Mouse (Mus musculus) brown adipose tissue, adult 24 weeks (tissue): ENCODE measurements around the gene Pnkp. TPM values are rescaled to one million over a fixed set of nuclear protein-coding genes. Genes with fewer than 3 reads are reported as not detected.

Experiments used
- H3K27ac ChIP-seq: fragments of 200-500 bp; replicated peaks from 2 replicates; pipeline ENCODE4 v1.5.1; 2012; ENCODE audit warnings: low read depth, mild to moderate bottlenecking, low read length
- H3K4me1 ChIP-seq: fragments of 200-500 bp; 2 replicates; pipeline ENCODE4 v1.6.1; 2012; ENCODE audit warnings: low read length, mixed read lengths; ENCODE audit not compliant: control insufficient read depth, insufficient read depth, insufficient read length
- H3K4me3 ChIP-seq: fragments of 200-500 bp; 2 replicates; pipeline ENCODE4 v1.5.1; 2012; ENCODE audit warnings: low read depth, mild to moderate bottlenecking, low read length, moderate library complexity; ENCODE audit not compliant: insufficient read depth
- polyA plus RNA-seq: library from polyadenylated mRNA; stranded (reverse); fragments of >200 nt; gene quantifications from 2 replicates; pipeline ENCODE4 v1.2.4, GENCODE M21; 2012; ENCODE audit not compliant: missing spikeins, insufficient read depth, insufficient read length

Pnkp gene
- polyA plus RNA-seq, 1 experiment = 20.2 TPM

- peaks cover 14% of the 10 kb centered on the region for H3K4me1 ChIP-seq
- H3K4me3 ChIP-seq = no peak overlapping the region
- no peak overlapping the region for H3K27ac ChIP-seq
Observed at GRCm38 (mm10) chr7:44840426-44840825, 16.5 kb upstream of the Pnkp start.

GRCm38 (mm10) chr7:44841825-44842463 lies 15.0 kb upstream of the Pnkp start:
- Histone ChIP-seq H3K4me3 (no peak overlapping the region), H3K4me1 (peaks cover 5% of the 10 kb centered on the region), H3K27ac (no peak overlapping the region)

- no peak overlapping the region for H3K27ac ChIP-seq
- H3K4me3 ChIP-seq = no peak overlapping the region
Observed at GRCm38 (mm10) chr7:44845006-44845405, 11.9 kb upstream of the Pnkp start.

GRCm38 (mm10) chr7:44846804-44847203 lies 10.1 kb upstream of the Pnkp start:
- no peak overlapping the region for H3K4me3 ChIP-seq
- H3K4me1 ChIP-seq = peaks cover 3% of the 10 kb centered on the region; the same call in 1 of the 2 replicates
- no peak overlapping the region for H3K27ac ChIP-seq

More at GRCm38 (mm10) chr7:44845006-44845405, 11.9 kb upstream of the Pnkp start:
- H3K4me1 ChIP-seq = peaks cover 5% of the 10 kb centered on the region

- H3K4me1 ChIP-seq = peaks cover 3% of the 10 kb centered on the region; the same call in 1 of the 2 replicates
- H3K27ac ChIP-seq = no peak overlapping the region
- H3K4me3 ChIP-seq = peak overlapping the region; percentile 75
Observed at GRCm38 (mm10) chr7:44847772-44848171, 9.2 kb upstream of the Pnkp start.

DNA sequence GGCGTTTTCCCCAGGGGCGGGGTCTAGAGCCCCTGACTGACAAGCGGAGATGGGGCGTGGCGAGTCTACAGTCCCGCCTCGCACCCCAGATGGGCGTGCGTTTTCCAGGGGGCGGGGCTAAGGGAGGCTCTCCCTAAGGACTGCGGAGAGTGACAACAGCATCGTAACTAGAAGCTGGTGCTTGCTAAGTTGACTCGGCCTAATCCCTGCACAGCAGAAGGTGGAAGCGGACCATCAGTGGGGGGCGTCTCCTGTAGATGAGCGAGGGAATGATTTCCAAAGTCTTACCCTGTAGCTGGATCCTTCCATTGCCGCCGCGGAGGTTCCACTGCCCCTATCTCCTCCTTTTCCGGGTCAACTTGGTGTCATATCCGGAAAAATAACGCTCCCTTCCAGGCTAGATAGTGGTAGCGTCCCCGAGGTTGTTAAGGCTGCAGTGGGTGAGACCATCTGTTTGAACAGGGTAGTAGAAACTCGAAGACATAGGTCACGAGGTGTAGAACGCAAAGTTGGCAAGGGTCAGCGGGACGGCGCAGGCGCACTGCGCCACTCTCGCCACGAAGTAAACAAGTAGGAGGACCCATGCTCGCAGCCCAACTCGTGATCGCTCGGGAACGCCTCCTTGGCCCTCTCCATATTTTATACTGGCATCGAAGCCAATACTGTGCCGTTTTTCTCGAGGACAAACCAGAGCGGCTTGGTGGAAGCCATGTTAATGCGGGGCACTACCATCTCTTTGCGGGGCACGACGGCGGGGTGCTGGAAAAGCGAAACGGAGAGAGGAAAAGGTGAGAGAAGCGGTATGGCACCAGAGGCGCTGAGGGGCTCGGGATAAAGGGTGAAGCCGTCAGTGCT lies 8.2 kb upstream of the Pnkp start, which contains the start of the genes Akt1s1 and Tbc1d17:
Gene Akt1s1 (plus strand): TSS at position 431 of the 855 bp plus-strand sequence.
Gene Tbc1d17 (minus strand): TSS at position 519 of the 855 bp plus-strand sequence.
- peak within 1 kb of the TSS; percentile 96 for H3K27ac ChIP-seq
- H3K4me3 ChIP-seq = peak within 1 kb of the TSS; percentile 75
- peaks cover 5% of the 10 kb centered on the region for H3K4me1 ChIP-seq

- Histone ChIP-seq H3K4me1 (peaks cover 5% of the 10 kb centered on the region), H3K4me3 (peak overlapping the region; percentile 73), H3K27ac (peak overlapping the region; percentile 96)
Observed at GRCm38 (mm10) chr7:44849416-44850111, 7.4 kb upstream of the Pnkp start.

- Histone ChIP-seq H3K4me1 (peaks cover 5% of the 10 kb centered on the region), H3K4me3 (peak overlapping the region; percentile 73), H3K27ac (peak overlapping the region; percentile 95)
Observed at GRCm38 (mm10) chr7:44850146-44850545, 6.8 kb upstream of the Pnkp start.

- Histone ChIP-seq H3K27ac (peak overlapping the region; percentile 74), H3K4me1 (peaks cover 8% of the 10 kb centered on the region), H3K4me3 (peak overlapping the region; percentile 73)
Observed at GRCm38 (mm10) chr7:44850789-44851624, 5.9 kb upstream of the Pnkp start.

DNA sequence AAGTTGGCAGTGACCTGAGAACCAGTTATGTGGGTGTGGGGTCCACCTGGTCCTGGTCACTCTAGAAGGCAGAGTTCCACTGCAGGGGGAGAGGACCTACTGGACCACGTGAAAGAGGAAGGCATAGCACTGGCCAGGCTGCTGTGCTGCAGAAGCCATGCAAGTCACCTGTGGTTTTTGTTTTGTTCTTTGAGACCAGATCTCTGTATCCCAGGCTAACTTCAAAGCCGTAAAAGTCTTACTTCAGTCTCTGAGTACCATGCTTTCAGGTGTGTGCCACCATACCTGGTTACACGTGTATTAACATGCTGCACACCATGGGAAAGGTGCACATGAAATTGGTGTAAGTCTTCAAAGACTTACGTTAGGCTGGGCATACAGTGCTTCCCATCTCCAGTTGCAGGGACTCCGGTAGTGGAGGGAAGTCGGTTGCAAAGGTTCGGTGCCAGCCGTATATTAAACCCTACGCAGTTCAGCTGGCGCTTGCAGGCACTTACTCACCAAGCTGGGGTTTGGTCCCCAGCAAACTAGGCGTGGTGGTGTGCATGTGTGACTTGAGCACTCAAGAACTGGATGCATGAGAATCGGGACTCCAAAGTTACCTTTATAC lies 5.2 kb upstream of the Pnkp start:
- Histone ChIP-seq H3K4me1 (peaks cover 13% of the 10 kb centered on the region), H3K4me3 (no peak overlapping the region)

DNA sequence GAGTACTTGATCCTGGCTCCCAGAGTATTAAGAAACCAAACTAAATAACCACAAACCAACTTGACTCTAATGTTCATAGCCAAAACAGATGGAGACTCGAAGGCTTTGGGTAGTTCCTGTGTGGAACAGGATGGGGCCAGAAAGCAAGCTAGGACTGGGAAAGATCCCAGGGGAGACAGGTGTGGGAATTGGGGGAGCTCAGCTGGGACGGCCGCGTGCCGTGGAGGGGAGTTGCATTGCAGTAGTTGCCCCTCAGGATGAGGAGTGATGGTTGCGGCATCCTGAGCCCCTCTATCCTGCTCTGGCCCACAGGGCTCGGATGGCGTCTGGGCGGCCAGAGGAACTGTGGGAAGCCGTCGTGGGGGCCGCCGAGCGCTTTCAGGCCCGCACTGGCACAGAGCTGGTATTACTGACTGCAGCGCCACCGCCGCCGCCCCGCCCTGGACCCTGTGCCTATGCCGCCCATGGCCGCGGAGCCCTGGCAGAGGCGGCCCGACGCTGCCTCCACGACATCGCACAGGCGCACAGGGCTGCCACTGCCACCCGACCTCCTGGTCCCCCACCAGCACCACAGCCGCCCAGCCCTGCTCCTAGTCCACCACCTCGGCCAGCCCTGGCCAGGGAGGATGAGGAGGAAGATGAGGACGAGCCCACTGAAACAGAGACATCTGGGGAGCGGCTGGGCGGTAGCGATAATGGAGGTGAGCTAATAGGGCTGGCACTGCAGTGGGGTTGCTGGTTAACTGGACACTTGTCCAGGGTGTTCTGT lies 4.5 kb upstream of the Pnkp start:
- H3K4me3 ChIP-seq = no peak overlapping the region
- H3K27ac ChIP-seq = no peak overlapping the region
- H3K4me1 ChIP-seq = peaks cover 13% of the 10 kb centered on the region

More for the DNA sequence above, 5.2 kb upstream of the Pnkp start:
- no peak overlapping the region for H3K27ac ChIP-seq

- no peak overlapping the region for H3K4me3 ChIP-seq
- no peak overlapping the region for H3K27ac ChIP-seq
- H3K4me1 ChIP-seq = peaks cover 12% of the 10 kb centered on the region
Observed at GRCm38 (mm10) chr7:44853065-44853464, 3.9 kb upstream of the Pnkp start.

DNA sequence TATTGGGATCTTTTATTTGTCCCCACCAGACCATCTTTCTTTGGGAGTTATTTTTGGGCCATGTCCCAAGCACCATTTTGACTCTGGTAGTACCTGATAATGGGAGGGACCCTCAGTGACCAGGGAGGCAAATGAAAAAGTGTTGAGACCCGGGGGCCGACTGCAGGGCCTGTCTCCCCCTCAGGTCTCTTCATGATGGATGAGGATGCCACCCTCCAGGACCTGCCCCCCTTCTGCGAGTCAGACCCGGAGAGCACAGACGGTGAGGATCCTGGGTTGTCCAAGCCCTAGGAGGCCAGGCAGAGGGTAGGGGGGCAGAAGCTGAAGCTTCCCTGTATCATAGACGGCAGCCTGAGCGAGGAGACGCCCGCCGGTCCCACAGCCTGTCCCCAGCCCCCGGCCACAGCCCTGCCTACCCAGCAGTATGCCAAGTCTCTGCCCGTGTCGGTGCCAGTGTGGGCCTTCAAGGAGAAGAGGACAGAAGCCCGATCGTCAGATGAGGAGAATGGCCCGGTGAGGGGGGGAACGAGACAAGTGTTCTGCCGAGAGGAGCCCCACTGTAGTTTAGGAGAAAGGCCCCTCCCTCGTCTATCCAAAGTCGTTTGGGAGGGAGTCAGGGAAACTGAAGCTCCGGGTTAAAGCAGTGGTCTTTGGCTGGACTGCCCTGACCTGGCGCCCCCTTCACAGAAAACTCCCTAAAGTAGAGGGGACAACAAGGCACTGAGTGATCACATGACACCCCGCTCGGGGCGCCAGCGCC lies 3.2 kb upstream of the Pnkp start:
- peak overlapping the region; percentile 75 for H3K4me3 ChIP-seq
- H3K4me1 ChIP-seq = peaks cover 12% of the 10 kb centered on the region
- peak overlapping the region; percentile 95 for H3K27ac ChIP-seq
